Mouse (Mus musculus): ENCODE results near the gene Nxph2.

The Nxph2 gene

DNA sequence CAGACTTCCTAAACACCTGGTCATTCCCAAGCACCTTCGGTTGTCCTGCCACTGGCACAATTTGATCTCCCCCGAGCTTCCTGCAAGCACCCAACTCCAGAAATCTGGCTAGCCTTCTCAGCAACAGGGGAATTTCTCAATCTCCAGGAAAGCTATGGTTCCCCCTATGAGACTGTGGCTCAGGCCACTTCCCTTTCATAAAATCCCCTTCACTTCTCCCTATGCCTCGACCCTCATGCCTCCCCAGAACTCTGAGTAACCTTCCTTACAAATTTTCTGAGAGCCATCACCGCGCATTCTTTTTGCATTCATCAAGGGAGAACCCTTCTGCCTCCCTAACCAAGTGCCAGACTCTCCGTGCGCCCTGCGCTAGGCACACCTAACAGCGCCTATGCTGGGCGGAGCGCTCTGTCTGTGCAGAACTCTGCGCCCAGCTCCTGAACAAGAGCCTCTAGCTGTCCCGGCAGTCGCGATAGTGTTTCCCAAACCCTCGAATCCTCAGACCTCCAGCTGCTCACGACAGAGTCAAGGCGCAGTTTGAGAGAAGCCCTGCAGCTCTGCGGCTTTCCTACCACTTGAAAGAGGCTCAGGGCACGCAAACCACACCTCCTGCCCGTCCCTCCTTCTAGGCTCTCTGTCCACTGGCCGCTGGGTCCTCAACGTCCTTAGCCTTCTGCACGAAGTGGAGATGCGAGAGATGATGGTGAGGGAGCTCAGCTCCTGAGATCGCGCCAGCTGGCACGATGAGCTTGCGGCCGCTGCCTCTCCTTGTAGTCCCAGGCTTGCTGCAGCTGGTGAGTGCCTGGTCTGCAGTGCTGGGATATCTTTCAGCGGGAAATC is at the start of gene Nxph2:
Gene Nxph2, plus strand, starts transcription at position 501 of the 840 bp plus-strand sequence.
- peak in 1 of 2 experiments; percentile 16 for DNase-seq (ENCODE audit: inconsistent age in 2 of 2, low spot score in 1 of 2)

- DNase-seq (ENCODE audit: inconsistent age in 2 of 2, low spot score in 1 of 2), result peak in 1 of 2 experiments; percentile 31
Measured at GRCm38 (mm10) chr2:23290991-23291390, 30.1 kb upstream of the Nxph2 start.

GRCm38 (mm10) chr2:23314869-23315268 is 6.2 kb upstream of the Nxph2 start:
- no peak for DNase-seq (ENCODE audit: inconsistent age in 2 of 2, low spot score in 1 of 2)
